Mouse (Mus musculus) midbrain, embryonic 10.5 days (tissue): ENCODE measurements around the gene Tyrp1. TPM values are rescaled to one million over a fixed set of nuclear protein-coding genes. Genes with fewer than 3 reads are reported as not detected.

ENCODE experiments used
- DNase-seq: peaks from one replicate; pipeline ENCODE4 v3.0.0-alpha.2; 2017; ENCODE audit warnings: low spot score
- H3K27ac ChIP-seq: fragments of 300-500 bp; sonication (generic); replicated peaks from 2 replicates; pipeline ENCODE4 v1.5.1; 2016; ENCODE audit warnings: mild to moderate bottlenecking
- H3K27me3 ChIP-seq: fragments of 300-500 bp; sonication (generic); 2 replicates; pipeline ENCODE4 v1.6.1; 2016; ENCODE audit warnings: low read depth, mild to moderate bottlenecking; ENCODE audit not compliant: poor library complexity, severe bottlenecking
- H3K36me3 ChIP-seq: fragments of 300-500 bp; sonication (generic); 2 replicates; pipeline ENCODE4 v1.6.1; 2016; ENCODE audit warnings: mild to moderate bottlenecking, moderate library complexity
- H3K4me1 ChIP-seq: fragments of 300-500 bp; sonication (generic); 2 replicates; pipeline ENCODE4 v1.6.1; 2016
- H3K4me3 ChIP-seq: fragments of 300-500 bp; sonication (generic); 2 replicates; pipeline ENCODE4 v1.5.1; 2016; ENCODE audit warnings: mild to moderate bottlenecking, moderate library complexity
- H3K9me3 ChIP-seq: fragments of 300-500 bp; sonication (generic); replicated peaks from 2 replicates; pipeline ENCODE4 v1.6.1; 2016; ENCODE audit warnings: mild to moderate bottlenecking
- WGBS: fragments of 180-500 bp; shearing (Covaris S2); methylation state at CpG from one replicate; pipeline ENCODE4 v1.1.7; 2016; 5-methylcytosine and 5-hydroxymethylcytosine counted together
- polyA plus RNA-seq: library from polyadenylated mRNA; unstranded; fragments of >200 nt; fragmentation: Nextera tagmentation; extraction: Ambion mirVana; gene quantifications from 2 replicates; pipeline ENCODE4 v1.2.1, GENCODE M21; 2016

Gene Tyrp1
- polyA plus RNA-seq, 1 experiment from 2014 or later, result 0.31 TPM

GRCm38 (mm10) chr4:80864511-80864922 lies 30.6 kb downstream of the Tyrp1 start:
- Histone ChIP-seq H3K9me3 (no peaks in the 10 kb centered on the region), H3K4me3 (peak overlapping the region; percentile 52), H3K4me1 (peaks cover 7% of the 10 kb centered on the region), H3K27me3 (no peaks in the 10 kb centered on the region), H3K36me3 (no peaks in the 10 kb centered on the region), H3K27ac (peak overlapping the region; percentile 79)
- WGBS, result under 1% methylated on average over 17 of the region's 17 CpGs
- DNase-seq, result peak; percentile 54

- 34% methylated on average over 5 of the region's 5 CpGs for WGBS
- H3K36me3 ChIP-seq, result no peaks in the 10 kb centered on the region
- H3K27ac ChIP-seq, result no peak overlapping the region
- no peak overlapping the region for H3K4me3 ChIP-seq
- peaks cover 7% of the 10 kb centered on the region for H3K4me1 ChIP-seq
- H3K9me3 ChIP-seq, result no peaks in the 10 kb centered on the region
- DNase-seq, result no peak
- no peaks in the 10 kb centered on the region for H3K27me3 ChIP-seq
Measured at GRCm38 (mm10) chr4:80866065-80866464, 32.1 kb downstream of the Tyrp1 start.

- WGBS, result 59% methylated on average over 2 of the region's 2 CpGs
Measured at GRCm38 (mm10) chr4:80869598-80869997, 35.7 kb downstream of the Tyrp1 start.

GRCm38 (mm10) chr4:80872847-80873644 lies 39.1 kb downstream of the Tyrp1 start:
- Histone ChIP-seq H3K27ac (no peak overlapping the region), H3K4me3 (no peak overlapping the region), H3K9me3 (no peaks in the 10 kb centered on the region), H3K27me3 (no peaks in the 10 kb centered on the region), H3K4me1 (peaks cover 8% of the 10 kb centered on the region; the same call in 1 of the 2 replicates), H3K36me3 (no peaks in the 10 kb centered on the region)
- WGBS, result 43% methylated on average over 6 of the region's 6 CpGs
- no peak for DNase-seq

More at GRCm38 (mm10) chr4:80869598-80869997, 35.7 kb downstream of the Tyrp1 start:
- H3K36me3 ChIP-seq, result no peaks in the 10 kb centered on the region
- H3K4me1 ChIP-seq, result peaks cover 12% of the 10 kb centered on the region
- no peak overlapping the region for H3K27ac ChIP-seq
- no peaks in the 10 kb centered on the region for H3K9me3 ChIP-seq
- no peak overlapping the region for H3K4me3 ChIP-seq
- no peak for DNase-seq
- no peaks in the 10 kb centered on the region for H3K27me3 ChIP-seq

GRCm38 (mm10) chr4:80874121-80874859 lies 40.4 kb downstream of the Tyrp1 start:
- H3K27ac ChIP-seq, result no peak overlapping the region
- no peaks in the 10 kb centered on the region for H3K9me3 ChIP-seq
- no peak for DNase-seq
- H3K36me3 ChIP-seq, result no peaks in the 10 kb centered on the region
- H3K4me1 ChIP-seq, result peaks cover 8% of the 10 kb centered on the region; the same call in 1 of the 2 replicates
- WGBS, result 55% methylated on average over 5 of the region's 5 CpGs
- no peak overlapping the region for H3K4me3 ChIP-seq
- no peaks in the 10 kb centered on the region for H3K27me3 ChIP-seq

GRCm38 (mm10) chr4:80875055-80875454 lies 41.1 kb downstream of the Tyrp1 start:
- DNase-seq, result no peak
- Histone ChIP-seq H3K27ac (no peak overlapping the region), H3K9me3 (no peaks in the 10 kb centered on the region), H3K4me3 (no peak overlapping the region), H3K27me3 (no peaks in the 10 kb centered on the region), H3K4me1 (peaks cover 8% of the 10 kb centered on the region; the same call in 1 of the 2 replicates), H3K36me3 (no peaks in the 10 kb centered on the region)
- WGBS, result 67% methylated on average over 4 of the region's 4 CpGs

GRCm38 (mm10) chr4:80881996-80882599 lies 48.2 kb downstream of the Tyrp1 start:
- 92% methylated on average over 1 of the region's 1 CpGs for WGBS
- no peak overlapping the region for H3K27ac ChIP-seq
- H3K36me3 ChIP-seq, result no peaks in the 10 kb centered on the region
- no peaks in the 10 kb centered on the region for H3K27me3 ChIP-seq
- H3K4me3 ChIP-seq, result no peak overlapping the region
- no peaks in the 10 kb centered on the region for H3K4me1 ChIP-seq
- H3K9me3 ChIP-seq, result no peaks in the 10 kb centered on the region
- no peak for DNase-seq

- H3K4me1 ChIP-seq, result no peaks in the 10 kb centered on the region
- no peaks in the 10 kb centered on the region for H3K36me3 ChIP-seq
- H3K9me3 ChIP-seq, result no peaks in the 10 kb centered on the region
- WGBS, result 87% methylated on average over 4 of the region's 4 CpGs
- no peak overlapping the region for H3K4me3 ChIP-seq
- no peak overlapping the region for H3K27ac ChIP-seq
- no peaks in the 10 kb centered on the region for H3K27me3 ChIP-seq
- no peak for DNase-seq
Measured at GRCm38 (mm10) chr4:80886631-80887030, 52.7 kb downstream of the Tyrp1 start.

- no peaks in the 10 kb centered on the region for H3K27me3 ChIP-seq
- H3K27ac ChIP-seq, result no peak overlapping the region
- 0 out of 2 replicates have a peak, but pooled peaks cover 7% of the 10 kb centered on the region for H3K4me1 ChIP-seq
- no peak overlapping the region for H3K4me3 ChIP-seq
- no peaks in the 10 kb centered on the region for H3K9me3 ChIP-seq
- DNase-seq, result no peak
- H3K36me3 ChIP-seq, result no peaks in the 10 kb centered on the region
- WGBS, result 94% methylated on average over 6 of the region's 6 CpGs
Measured at GRCm38 (mm10) chr4:80891004-80891403, 57.1 kb downstream of the Tyrp1 start.

- no peaks in the 10 kb centered on the region for H3K27me3 ChIP-seq
- H3K27ac ChIP-seq, result no peak overlapping the region
- no peak overlapping the region for H3K4me3 ChIP-seq
- 66% methylated on average over 4 of the region's 4 CpGs for WGBS
- H3K4me1 ChIP-seq, result 0 out of 2 replicates have a peak, but pooled peaks cover 11% of the 10 kb centered on the region
- H3K9me3 ChIP-seq, result no peaks in the 10 kb centered on the region
- H3K36me3 ChIP-seq, result no peaks in the 10 kb centered on the region
- DNase-seq, result no peak
Measured at GRCm38 (mm10) chr4:80895278-80895894, 61.5 kb downstream of the Tyrp1 start.
